Mouse (Mus musculus) heart, embryonic 10.5 days (tissue): Measurements from ENCODE around the gene 4930595D18Rik. TPM values are rescaled to one million over a fixed set of nuclear protein-coding genes. Genes with fewer than 3 reads are reported as not detected.

ENCODE experiments used
- DNase-seq: peaks from one replicate; pipeline ENCODE4 v3.0.0-alpha.2; 2017; ENCODE audit warnings: low spot score
- H3K27ac ChIP-seq: fragments of 300-500 bp; sonication (generic); 2 replicates; pipeline ENCODE4 v1.5.1; 2016; ENCODE audit warnings: mild to moderate bottlenecking
- H3K27me3 ChIP-seq: fragments of 300-500 bp; sonication (generic); 2 replicates; pipeline ENCODE4 v1.6.1; 2016; ENCODE audit warnings: mild to moderate bottlenecking; ENCODE audit not compliant: poor library complexity, insufficient read depth, severe bottlenecking
- H3K36me3 ChIP-seq: fragments of 300-500 bp; sonication (generic); 2 replicates; pipeline ENCODE4 v1.6.1; 2016; ENCODE audit warnings: mild to moderate bottlenecking, moderate library complexity
- H3K4me1 ChIP-seq: fragments of 300-500 bp; sonication (generic); 2 replicates; pipeline ENCODE4 v1.6.1; 2016; ENCODE audit warnings: mild to moderate bottlenecking
- H3K4me3 ChIP-seq: fragments of 300-500 bp; sonication (generic); 2 replicates; pipeline ENCODE4 v1.5.1; 2016; ENCODE audit warnings: mild to moderate bottlenecking, moderate library complexity
- H3K9me3 ChIP-seq: fragments of 300-500 bp; sonication (generic); 2 replicates; pipeline ENCODE4 v1.6.1; 2016; ENCODE audit warnings: mild to moderate bottlenecking, moderate library complexity
- WGBS: fragments of 180-500 bp; shearing (Covaris S2); methylation state at CpG from one replicate; pipeline ENCODE4 v1.1.7; 2016; 5-methylcytosine and 5-hydroxymethylcytosine counted together
- polyA plus RNA-seq: library from polyadenylated mRNA; unstranded; fragments of >200 nt; fragmentation: Nextera tagmentation; extraction: Ambion mirVana; gene quantifications from 2 replicates; pipeline ENCODE4 v1.2.1, GENCODE M21; 2016

Gene 4930595D18Rik
- polyA plus RNA-seq, 1 experiment from 2014 or later: not detected

- Histone ChIP-seq H3K4me1 (peaks cover 55% of the 10 kb centered on the region), H3K36me3 (no peaks in the 10 kb centered on the region), H3K27ac (peak overlapping the region; percentile 85), H3K27me3 (peaks cover 16% of the 10 kb centered on the region; the same call in 1 of the 2 replicates), H3K9me3 (no peaks in the 10 kb centered on the region), H3K4me3 (peak overlapping the region; percentile 50)
- 10% methylated on average over 16 of the region's 16 CpGs for WGBS
- no peak for DNase-seq
These were observed 21.8 kb downstream of the 4930595D18Rik start for GRCm38 (mm10) chr12:111162312-111163061.

GRCm38 (mm10) chr12:111161943-111162311 is 22.4 kb downstream of the 4930595D18Rik start:
- no peak for DNase-seq
- Histone ChIP-seq H3K4me3 (peak overlapping the region; percentile 50), H3K27me3 (peaks cover 16% of the 10 kb centered on the region; the same call in 1 of the 2 replicates), H3K36me3 (no peaks in the 10 kb centered on the region), H3K4me1 (peaks cover 53% of the 10 kb centered on the region), H3K27ac (peak overlapping the region; percentile 85), H3K9me3 (no peaks in the 10 kb centered on the region)
- WGBS: 33% methylated on average over 7 of the region's 7 CpGs

- Histone ChIP-seq H3K27me3 (peaks cover 16% of the 10 kb centered on the region; the same call in 1 of the 2 replicates), H3K4me1 (peaks cover 52% of the 10 kb centered on the region), H3K4me3 (no peak overlapping the region), H3K9me3 (no peaks in the 10 kb centered on the region), H3K36me3 (no peaks in the 10 kb centered on the region), H3K27ac (no peak overlapping the region)
- no peak for DNase-seq
- 87% methylated on average over 10 of the region's 10 CpGs for WGBS
These were observed 23.4 kb downstream of the 4930595D18Rik start for GRCm38 (mm10) chr12:111160871-111161270.

- 61% methylated on average over 12 of the region's 12 CpGs for WGBS
- no peak for DNase-seq
- 0 out of 2 replicates have a peak overlapping the region, but pooled peaks have one; percentile 16 for H3K27ac ChIP-seq
- H3K4me3 ChIP-seq: 0 out of 2 replicates have a peak overlapping the region, but pooled peaks have one; percentile 8
- H3K36me3 ChIP-seq: no peaks in the 10 kb centered on the region
- peaks cover 44% of the 10 kb centered on the region for H3K4me1 ChIP-seq
- H3K9me3 ChIP-seq: no peaks in the 10 kb centered on the region
- H3K27me3 ChIP-seq: peaks cover 16% of the 10 kb centered on the region; the same call in 1 of the 2 replicates
These were observed 24.4 kb downstream of the 4930595D18Rik start for GRCm38 (mm10) chr12:111159659-111160428.

- H3K4me3 ChIP-seq: no peak overlapping the region
- peaks cover 8% of the 10 kb centered on the region; the same call in 1 of the 2 replicates for H3K27me3 ChIP-seq
- H3K36me3 ChIP-seq: no peaks in the 10 kb centered on the region
- peaks cover 24% of the 10 kb centered on the region for H3K4me1 ChIP-seq
- no peak for DNase-seq
- 80% methylated on average over 1 of the region's 1 CpGs for WGBS
- H3K27ac ChIP-seq: no peak overlapping the region
- H3K9me3 ChIP-seq: no peaks in the 10 kb centered on the region
These were observed 28.5 kb downstream of the 4930595D18Rik start for GRCm38 (mm10) chr12:111155756-111156155.

- DNase-seq: no peak
- Histone ChIP-seq H3K27ac (peak overlapping the region; percentile 75), H3K9me3 (no peaks in the 10 kb centered on the region), H3K4me3 (no peak overlapping the region), H3K36me3 (no peaks in the 10 kb centered on the region), H3K4me1 (peaks cover 20% of the 10 kb centered on the region), H3K27me3 (no peaks in the 10 kb centered on the region)
- WGBS: 67% methylated on average over 6 of the region's 6 CpGs
These were observed 29.6 kb downstream of the 4930595D18Rik start for GRCm38 (mm10) chr12:111154641-111155040.

- Histone ChIP-seq H3K36me3 (no peaks in the 10 kb centered on the region), H3K27me3 (no peaks in the 10 kb centered on the region), H3K4me3 (no peak overlapping the region), H3K27ac (no peak overlapping the region), H3K4me1 (peaks cover 17% of the 10 kb centered on the region), H3K9me3 (no peaks in the 10 kb centered on the region)
- no peak for DNase-seq
- 77% methylated on average over 5 of the region's 5 CpGs for WGBS
These were observed 30.3 kb downstream of the 4930595D18Rik start for GRCm38 (mm10) chr12:111153946-111154345.

GRCm38 (mm10) chr12:111152981-111153710 is 31.1 kb downstream of the 4930595D18Rik start:
- Histone ChIP-seq H3K36me3 (no peaks in the 10 kb centered on the region), H3K9me3 (no peaks in the 10 kb centered on the region), H3K27ac (0 out of 2 replicates have a peak overlapping the region, but pooled peaks have one; percentile 32), H3K4me1 (peaks cover 22% of the 10 kb centered on the region), H3K27me3 (no peaks in the 10 kb centered on the region), H3K4me3 (no peak overlapping the region)
- WGBS: 77% methylated on average over 7 of the region's 7 CpGs
- no peak for DNase-seq

- Histone ChIP-seq H3K4me1 (peaks cover 22% of the 10 kb centered on the region), H3K27me3 (no peaks in the 10 kb centered on the region), H3K4me3 (no peak overlapping the region), H3K27ac (no peak overlapping the region), H3K9me3 (no peaks in the 10 kb centered on the region), H3K36me3 (no peaks in the 10 kb centered on the region)
- 84% methylated on average over 6 of the region's 6 CpGs for WGBS
- DNase-seq: no peak
These were observed 31.7 kb downstream of the 4930595D18Rik start for GRCm38 (mm10) chr12:111152579-111152978.

- H3K27me3 ChIP-seq: no peaks in the 10 kb centered on the region
- H3K4me3 ChIP-seq: no peak overlapping the region
- no peaks in the 10 kb centered on the region for H3K9me3 ChIP-seq
- no peak overlapping the region for H3K27ac ChIP-seq
- no peak for DNase-seq
- no peaks in the 10 kb centered on the region for H3K36me3 ChIP-seq
- WGBS: 81% methylated on average over 5 of the region's 5 CpGs
- peaks cover 22% of the 10 kb centered on the region for H3K4me1 ChIP-seq
These were observed 32.7 kb downstream of the 4930595D18Rik start for GRCm38 (mm10) chr12:111151422-111152156.

GRCm38 (mm10) chr12:111150236-111150596 is 34.1 kb downstream of the 4930595D18Rik start:
- 7% methylated on average over 6 of the region's 6 CpGs for WGBS
- peaks cover 33% of the 10 kb centered on the region for H3K4me1 ChIP-seq

More at GRCm38 (mm10) chr12:111150236-111150596, 34.1 kb downstream of the 4930595D18Rik start:
- Histone ChIP-seq H3K36me3 (no peaks in the 10 kb centered on the region), H3K9me3 (no peaks in the 10 kb centered on the region), H3K27ac (no peak overlapping the region), H3K4me3 (no peak overlapping the region), H3K27me3 (no peaks in the 10 kb centered on the region)
- DNase-seq: no peak
